Mouse (Mus musculus): Measurements from ENCODE around the gene Prtg. TPM values are rescaled to one million over a fixed set of nuclear protein-coding genes. Genes with fewer than 3 reads are reported as not detected.

The Prtg gene
- total RNA-seq, 2 experiments from 2014 or later, result not detected

DNA sequence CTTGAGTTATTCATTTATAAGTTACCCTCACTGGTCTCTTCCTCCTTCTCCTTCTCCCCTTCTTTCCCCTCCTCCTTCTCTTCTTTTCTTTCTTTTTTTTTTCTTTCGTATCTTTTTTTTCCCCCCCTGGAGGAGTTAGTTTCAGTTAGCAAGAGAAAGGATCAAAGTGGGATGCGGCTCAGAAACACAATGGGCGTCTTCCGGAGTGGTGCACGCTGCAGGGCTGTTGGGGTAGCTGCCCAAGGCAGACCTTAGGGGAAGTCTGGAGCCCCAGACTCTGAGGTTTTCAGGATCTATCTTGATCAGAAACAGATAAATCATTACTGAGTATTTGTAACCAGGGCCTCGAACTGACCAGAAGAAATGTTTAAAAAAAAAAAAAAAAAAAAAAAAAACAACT is 1.5 kb downstream of the Prtg start:
- ATAC-seq (replicated peaks; ENCODE audit: low FRiP score, poor library complexity, severe bottlenecking), result no peak

DNA sequence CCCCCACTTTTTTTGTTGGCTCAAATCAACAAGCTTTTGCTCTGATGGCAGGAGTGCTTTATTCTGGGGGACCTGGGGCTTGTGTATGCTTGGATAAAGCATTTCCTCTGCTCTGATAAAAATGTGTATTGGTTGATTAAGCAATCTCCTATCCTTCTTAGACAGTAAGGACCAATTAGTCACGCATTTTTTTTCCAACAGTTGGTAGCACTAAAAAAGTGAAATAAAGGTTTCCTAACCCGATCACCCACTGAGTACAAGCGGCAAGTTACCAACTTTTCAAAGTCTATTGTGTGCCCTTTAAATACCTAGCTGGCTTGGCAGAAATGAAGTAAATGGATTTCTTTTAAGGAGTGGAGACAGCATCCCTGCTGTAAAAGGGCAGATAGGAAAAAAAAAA is 1.9 kb downstream of the Prtg start:
- ATAC-seq (replicated peaks; ENCODE audit: low FRiP score, poor library complexity, severe bottlenecking), result no peak

DNA sequence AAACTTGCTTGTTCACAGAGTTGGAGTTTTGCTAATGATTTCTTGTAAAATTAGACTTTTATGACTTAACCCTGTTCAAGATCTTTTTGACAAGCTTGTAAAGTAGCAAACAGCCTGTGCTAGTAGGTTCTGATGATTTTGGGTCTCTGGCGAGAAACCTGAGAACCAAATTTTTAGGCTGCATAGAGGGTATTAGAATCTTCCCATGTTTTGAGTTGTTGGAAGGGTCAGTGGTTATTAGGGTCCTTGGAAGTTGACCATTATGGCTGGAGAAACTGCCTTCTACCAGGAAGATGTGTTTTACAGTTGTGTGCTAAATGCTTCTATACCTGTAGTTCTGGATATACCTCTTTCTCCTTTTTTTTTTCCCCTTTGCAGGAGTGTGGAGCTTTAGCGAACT is 2.4 kb downstream of the Prtg start:
- no peak for ATAC-seq (replicated peaks; ENCODE audit: low FRiP score, poor library complexity, severe bottlenecking)

DNA sequence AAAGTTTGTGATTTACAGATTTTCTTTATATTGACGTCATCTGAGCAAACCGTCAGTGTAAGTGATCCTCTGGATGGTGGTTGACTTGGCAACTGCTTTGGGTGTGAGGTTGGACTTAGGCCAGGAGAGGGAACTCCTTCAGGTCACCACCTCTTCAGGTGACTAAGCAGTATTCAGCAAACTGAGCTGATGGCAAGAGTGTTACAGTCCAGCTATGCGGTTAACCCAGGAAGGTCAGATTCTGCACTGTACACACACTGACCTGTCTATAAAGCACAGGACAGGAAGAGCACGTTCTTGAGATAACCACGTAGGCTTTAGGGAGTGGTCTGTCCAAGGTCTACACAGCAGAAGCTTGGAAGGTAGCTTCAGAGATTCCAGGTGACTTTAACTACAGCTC is 3.9 kb downstream of the Prtg start:
- ATAC-seq (replicated peaks; ENCODE audit: low FRiP score, poor library complexity, severe bottlenecking), result no peak

DNA sequence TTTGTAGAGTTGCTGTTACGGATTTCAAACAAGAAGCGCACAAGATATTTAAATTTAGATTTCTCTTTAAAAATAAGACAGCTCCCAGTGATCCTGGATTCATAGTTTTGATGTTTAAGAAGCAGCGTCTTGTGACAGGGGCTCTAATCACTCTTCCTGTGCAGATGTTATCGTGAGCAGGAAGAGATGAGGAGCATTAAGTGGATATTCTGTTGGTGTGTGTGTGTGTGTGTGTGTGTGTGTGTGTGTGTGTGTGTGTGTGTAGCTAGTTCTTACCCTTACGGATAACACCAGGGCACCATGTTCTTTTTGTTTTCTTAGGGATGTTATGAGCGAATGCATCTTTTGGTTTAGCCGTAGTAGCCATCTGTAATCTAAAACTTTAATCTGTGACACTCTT is 5.4 kb downstream of the Prtg start:
- no peak for ATAC-seq (replicated peaks; ENCODE audit: low FRiP score, poor library complexity, severe bottlenecking)

DNA sequence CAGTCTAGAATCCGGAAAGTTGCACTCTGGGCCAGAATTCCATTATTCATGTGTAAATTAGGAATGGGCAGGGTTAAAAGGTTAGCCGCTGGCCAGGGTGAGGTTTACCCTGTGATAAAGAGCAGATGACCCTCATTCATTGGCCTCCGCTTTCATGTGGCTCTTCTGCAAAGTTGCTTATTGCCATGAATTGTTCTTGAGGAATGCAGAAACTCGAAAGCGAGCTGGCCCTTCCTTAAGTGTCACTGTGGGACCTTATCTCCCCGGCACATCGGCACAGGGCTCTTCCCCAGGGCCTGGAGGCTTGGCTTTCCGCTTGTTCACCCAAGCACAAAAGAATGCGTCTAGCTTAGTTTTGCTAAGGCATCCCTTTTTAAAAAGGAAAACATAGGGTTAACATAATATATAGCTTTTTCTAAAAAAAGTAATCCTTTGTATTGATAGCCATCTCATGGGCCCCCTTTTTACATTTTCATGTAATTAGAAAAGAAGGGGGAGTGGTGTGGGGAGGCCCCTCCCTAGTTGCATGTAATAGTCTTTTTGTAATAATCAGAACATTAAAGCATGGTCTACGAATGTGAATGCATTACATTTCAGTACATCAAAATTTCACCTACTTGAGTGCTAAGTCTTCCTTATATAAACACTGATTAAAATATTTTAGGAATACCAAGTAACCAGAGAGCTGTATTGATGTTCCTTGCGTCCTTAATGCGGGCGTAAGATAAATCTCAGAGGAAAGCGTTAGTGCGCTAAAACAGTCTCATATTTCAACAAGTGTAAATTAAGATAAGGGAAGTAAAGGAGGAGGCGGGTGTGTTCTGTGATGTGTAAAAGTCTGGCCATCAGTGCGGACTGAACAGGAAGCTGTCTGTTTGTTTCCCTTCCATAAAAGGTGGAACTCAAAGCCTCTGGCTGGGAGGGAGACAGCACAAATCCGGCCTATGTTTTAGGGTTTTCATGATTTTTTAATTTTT is 6.2 kb downstream of the Prtg start:
- ATAC-seq (replicated peaks; ENCODE audit: low FRiP score, poor library complexity, severe bottlenecking), result no peak

DNA sequence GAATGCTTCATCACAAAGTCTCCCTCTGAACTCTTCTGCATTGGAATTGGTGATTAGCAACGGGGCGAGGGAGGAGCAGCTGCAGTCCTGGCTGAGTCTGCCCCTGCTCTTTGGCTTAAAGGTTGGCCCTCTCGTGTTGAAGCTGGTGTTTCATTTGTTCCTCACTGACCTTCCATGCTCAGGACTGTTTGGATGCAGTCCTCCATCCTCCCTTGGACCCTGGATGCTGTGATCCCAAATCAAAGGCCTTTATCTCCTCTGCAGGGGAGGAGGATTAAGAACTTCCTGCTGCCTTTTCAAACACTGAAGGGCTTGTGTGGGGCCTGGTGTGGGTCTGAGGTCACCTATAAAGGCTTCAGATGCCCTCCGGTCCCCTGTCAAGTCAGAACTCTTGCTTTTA is 18.8 kb downstream of the Prtg start:
- ATAC-seq (replicated peaks; ENCODE audit: low FRiP score, poor library complexity, severe bottlenecking), result no peak

DNA sequence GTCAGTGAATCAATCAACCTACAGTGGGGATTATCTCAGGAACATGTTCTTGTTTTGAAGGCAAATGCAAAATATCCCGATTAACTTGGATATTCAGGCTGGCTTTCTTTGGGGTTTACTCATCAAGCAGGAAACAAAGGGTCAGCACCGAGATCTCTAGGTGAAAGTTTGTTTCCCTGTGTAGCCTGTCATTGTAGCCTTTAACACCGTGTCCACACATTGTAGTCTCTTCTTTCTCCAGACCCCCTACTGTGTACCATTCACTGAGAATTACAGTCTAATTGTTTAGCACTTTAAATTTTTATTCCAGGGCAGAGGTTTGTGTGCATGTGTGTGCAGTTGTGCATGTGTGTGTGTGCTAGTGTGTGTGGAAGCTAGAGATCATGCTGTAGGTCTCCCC is 19.3 kb downstream of the Prtg start:
- no peak for ATAC-seq (replicated peaks; ENCODE audit: low FRiP score, poor library complexity, severe bottlenecking)

DNA sequence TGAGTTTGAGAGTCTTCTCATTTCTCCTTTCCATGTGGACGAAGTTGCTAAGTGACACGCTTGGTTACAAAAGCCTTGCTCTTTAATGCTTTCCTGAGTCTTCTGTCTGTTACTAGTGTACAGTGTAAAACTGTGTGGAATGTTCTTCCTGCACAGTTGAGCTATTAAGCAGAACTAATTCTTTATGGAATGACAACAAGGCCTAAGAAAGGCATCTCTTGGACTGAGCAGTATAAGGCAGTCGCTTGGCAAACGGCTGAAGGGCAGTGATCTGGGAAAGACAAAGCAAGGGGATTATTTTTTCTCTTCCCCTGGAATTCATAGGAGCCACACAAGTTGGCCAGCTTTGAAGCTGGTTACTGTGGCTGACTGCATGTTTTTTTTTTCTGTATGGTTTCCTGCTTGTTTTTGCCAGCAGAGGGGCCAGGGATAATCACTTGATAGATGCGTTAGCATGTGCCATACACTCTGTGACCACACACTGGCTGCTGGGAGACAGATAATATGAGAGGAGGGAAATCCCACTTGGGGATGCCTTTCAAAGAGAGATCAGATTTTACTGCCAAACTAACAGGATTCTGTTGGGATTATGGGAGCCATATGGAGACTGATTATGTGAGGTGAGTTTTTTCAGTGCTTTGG is 22.1 kb downstream of the Prtg start:
- no peak for ATAC-seq (replicated peaks; ENCODE audit: low FRiP score, poor library complexity, severe bottlenecking)

DNA sequence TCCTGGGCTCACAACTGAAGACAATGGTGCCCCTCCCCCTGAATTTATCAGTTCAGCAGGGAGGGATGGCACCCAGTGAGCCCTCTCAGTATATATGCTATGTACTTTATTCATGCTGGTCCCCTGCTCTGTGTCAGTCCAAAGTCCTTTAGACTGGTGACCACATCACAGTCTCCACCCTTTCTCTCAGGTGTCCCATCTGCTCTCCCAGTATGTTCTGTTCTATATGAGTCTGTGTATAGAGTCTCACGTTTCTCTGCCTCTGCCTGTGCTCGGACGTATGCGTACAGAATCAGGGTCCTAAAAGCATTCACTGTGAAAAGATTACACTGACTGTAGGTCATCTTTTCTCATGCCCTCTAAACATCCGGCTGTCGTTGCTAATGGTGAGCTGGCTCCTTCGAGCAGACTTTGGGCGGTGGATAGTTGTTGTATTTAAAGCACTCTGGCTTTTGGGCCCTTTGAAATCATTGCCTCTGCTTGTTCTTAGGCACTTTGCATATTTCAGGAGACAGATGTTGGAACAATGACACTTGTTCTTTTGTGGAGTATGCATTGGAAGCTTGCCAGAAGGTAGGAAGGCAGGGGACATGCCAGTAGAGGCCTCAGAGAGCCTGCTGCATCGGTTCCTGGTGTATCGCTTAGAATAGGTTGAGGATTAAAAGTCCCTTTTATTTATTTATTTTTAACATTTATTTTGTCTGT is 27.5 kb downstream of the Prtg start:
- ATAC-seq (replicated peaks; ENCODE audit: low FRiP score, poor library complexity, severe bottlenecking), result no peak

DNA sequence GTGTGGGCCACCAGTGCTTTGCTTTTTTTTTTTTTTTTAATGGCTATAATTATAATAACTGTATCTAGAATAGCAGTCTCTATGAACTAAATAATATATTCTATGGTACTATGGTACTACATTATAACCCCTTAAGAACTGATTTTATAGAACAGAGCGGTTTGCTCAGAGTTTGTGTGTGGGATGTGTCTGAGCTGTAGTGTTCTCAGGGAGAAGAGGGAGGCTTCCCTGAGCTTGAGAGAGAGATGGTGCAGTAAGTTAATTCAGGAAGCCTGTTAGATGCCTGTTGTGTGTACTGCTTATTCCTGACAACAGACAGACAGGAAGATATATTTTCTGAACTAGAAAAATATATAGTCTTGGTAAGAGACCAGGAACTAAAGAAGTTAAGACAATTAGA is 28.3 kb downstream of the Prtg start:
- no peak for ATAC-seq (replicated peaks; ENCODE audit: low FRiP score, poor library complexity, severe bottlenecking)

DNA sequence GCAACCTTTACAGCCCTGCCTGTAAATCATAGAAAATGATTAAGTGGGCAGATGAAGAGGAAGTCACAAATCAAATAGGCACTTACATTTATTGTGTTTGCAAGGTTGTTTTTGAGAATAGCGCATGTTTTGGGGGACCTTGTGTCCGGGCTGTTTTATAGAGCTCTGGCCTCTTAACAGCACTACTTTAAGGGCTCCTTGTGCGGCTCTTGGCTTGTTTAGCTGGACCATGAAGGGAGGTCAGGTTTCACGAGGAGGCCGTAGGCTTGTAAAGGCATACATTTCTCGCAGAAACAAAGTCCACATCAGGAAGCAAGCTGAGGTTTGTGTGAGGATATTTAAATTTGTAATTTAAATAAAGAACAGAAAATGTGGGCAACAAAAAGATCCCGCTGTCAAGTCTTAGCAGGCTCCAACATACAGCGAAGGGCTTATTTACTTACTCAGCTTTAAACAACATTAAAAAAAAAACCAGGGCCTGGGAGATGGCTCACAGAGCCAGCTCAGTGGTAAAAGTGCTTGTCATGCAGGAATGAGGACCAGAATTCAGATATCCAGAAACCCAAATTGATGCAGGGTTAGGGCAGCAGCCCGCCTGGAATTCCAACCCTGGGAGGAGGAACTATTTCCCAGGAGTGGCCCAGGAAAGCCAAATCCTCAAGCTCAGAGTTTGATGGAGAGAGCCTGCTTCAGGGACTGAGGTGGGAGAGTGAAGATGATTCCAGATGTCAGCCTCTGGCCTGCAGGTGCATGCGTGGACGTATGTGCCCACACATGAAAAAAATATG is 30.2 kb downstream of the Prtg start:
- ATAC-seq (replicated peaks; ENCODE audit: low FRiP score, poor library complexity, severe bottlenecking), result no peak

DNA sequence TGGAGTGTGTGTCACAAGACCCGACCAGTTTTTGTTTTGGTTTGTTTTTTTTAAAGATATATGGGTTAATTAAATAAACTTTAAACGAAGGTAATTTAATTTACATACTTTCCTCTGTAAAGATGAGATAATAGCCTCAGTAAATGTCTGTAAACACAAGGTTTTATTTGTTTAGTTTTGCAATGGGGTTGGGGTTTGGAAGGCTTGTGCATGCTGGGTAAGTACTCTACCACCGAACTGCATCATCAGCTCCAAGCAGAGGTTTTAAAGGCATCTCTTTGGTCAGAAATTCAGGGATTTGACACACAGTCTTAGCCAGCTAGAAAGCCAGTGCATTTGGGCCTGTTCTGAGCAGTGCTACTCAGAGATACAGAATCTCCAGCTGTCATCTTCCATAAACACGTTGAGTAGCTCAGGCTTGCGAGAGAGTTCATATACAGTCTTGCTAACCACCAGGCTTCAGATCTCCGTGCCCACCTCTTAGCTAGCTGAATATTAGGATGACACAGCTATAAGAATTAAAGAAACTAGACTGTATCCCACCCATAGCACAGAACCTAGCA is 31.0 kb downstream of the Prtg start:
- ATAC-seq (replicated peaks; ENCODE audit: low FRiP score, poor library complexity, severe bottlenecking), result no peak

DNA sequence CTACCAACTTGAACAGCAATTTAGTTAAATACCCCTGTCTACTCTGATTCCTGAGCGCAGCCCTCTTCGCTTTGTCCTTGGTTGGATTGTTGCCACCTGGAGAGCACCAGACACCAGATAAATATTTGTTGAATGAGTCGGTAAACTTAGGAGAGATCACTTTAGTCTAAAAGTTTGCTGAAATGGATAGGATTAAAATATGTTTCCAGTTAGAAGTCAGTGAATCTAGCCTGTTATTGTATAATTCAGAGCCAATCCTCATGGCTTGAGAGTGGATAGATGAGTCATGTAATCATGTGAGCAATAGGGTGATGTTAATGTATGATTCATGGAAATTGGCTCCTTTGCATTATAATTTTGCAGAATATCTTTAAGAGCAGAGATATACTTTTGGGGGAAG is 31.6 kb downstream of the Prtg start:
- ATAC-seq (replicated peaks; ENCODE audit: low FRiP score, poor library complexity, severe bottlenecking), result no peak

DNA sequence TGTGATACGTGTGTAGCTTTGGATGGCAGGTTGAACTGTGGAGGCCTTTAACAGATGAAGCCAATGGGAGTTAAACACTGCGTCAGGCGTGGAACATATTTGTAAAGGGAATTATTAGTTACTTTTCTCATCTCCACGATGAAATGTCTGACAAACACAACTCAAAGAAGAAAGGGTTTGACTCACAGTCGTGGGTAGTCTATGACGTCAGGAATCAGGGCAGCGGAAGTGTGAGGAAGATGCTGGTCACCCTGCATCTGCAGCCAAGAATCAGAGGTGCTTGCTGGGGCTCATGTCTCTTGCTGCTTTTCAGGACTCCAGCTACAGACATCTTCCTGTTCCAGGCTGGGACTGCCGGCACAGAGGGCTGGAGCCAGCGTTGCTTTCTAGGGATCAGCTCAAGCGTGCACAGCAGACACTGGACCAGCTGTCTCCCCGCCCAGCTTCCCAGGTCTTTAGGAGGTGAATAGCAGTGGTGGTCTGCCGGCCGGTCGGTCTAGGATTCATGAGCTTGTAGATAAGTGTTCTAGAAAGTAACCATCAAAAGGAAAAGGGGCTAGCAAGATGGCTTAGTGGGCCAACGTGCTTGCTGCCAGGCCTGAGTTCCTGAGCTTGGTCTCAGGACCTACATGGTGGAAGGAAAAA is 32.8 kb downstream of the Prtg start:
- no peak for ATAC-seq (replicated peaks; ENCODE audit: low FRiP score, poor library complexity, severe bottlenecking)

DNA sequence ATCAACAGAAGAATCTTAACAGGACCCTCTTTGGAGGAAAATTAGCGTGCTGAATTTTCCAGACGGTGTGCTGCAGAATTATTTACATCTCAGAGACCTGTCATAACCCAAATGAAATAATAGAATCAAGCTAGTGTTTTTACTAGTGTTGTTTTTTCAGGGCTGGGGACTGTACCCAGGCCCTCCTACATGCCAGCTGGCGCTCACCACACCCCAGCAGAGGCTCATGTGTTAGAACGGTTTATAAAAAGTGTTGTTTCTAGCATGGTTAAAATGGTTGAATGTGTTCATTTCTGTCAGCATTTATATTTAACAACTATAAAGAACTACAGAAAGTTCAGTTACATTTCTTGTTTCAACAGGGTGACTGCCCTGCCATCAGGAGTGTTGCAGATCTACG is 37.8 kb downstream of the Prtg start:
- no peak for ATAC-seq (replicated peaks; ENCODE audit: low FRiP score, poor library complexity, severe bottlenecking)

DNA sequence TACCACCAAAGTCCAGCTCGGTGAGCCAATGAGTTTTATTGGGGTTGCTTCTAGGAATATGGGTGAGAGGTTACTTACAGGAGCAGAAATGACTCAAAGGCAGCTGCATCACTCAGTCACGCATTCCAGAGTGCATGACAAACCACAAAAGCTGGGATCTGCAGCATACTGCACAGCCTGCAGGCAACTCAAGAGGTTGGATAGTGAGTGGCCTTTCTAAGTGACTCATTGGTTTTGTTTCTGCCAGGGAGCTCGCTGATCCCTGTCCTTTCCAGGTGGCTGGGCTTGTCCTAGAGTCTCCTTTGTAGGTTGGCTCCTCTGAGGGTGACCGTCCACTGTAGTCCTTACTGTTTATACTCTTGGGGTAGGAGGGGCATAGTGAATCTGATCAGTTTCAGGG is 39.5 kb downstream of the Prtg start:
- ATAC-seq (replicated peaks; ENCODE audit: low FRiP score, poor library complexity, severe bottlenecking), result no peak

DNA sequence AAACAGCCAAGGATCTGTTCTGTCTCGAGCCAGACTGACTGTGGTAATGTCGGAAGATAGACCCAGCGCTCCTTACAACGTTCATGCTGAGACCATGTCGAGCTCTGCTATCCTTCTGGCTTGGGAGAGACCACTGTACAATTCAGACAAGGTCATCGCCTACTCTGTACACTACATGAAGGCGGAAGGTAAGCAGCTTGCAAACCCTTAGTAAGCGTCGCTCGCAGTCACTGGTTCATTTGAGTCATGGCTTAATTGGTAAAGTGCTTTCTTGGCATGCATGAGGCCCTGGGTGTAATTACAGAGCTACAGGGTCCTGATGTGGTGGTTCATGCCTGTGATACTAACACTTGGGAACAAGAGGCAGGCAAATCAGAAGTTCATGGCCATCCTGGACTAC is 44.9 kb downstream of the Prtg start:
- ATAC-seq (replicated peaks; ENCODE audit: low FRiP score, poor library complexity, severe bottlenecking), result no peak

DNA sequence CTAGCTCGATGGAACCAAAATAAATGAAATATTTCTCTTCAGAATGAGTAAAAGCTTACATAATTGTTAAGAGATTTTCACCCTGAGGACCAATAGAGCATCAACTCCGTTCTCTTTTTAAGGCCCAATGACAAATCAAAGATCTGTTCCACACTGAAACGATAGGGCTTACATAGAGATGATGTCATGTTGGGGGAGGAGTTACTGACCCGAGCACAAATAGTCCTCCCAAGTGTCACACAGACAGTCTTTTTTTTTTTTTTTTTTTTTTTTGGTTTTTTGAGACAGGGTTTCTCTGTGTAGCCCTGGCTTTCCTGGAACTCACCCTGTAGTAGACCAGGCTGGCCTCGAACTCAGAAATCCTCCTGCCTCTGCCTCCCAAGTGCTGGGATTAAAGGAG is 45.3 kb downstream of the Prtg start:
- no peak for ATAC-seq (replicated peaks; ENCODE audit: low FRiP score, poor library complexity, severe bottlenecking)
